Mouse (Mus musculus) ES-Bruce4 (cell line): ENCODE measurements at regions not wholly inside any gene's neighbourhood (a gene's known extent, or its start where the extent isn't known, plus 50 kb on each side); places are given as distances from the start of the nearest gene placed in this dataset.

Experiments used
- CTCF ChIP-seq: IDR thresholded peaks from one replicate; pipeline ENCODE4 v1.8.1; 2011; ENCODE audit warnings: low read depth, low read length
- EP300 ChIP-seq: IDR thresholded peaks from 2 replicates; pipeline ENCODE4 v1.6.1; 2011; ENCODE audit warnings: low read depth, low read length; ENCODE audit not compliant: insufficient read depth
- POLR2A ChIP-seq: IDR thresholded peaks from one replicate; pipeline ENCODE4 v1.8.1; 2011; ENCODE audit warnings: low read length; ENCODE audit not compliant: insufficient read depth

- TF ChIP-seq CTCF (no peak), POLR2A (no peak), EP300 (no peak)
These were observed 144.1 kb upstream of the Mki67 start for GRCm38 (mm10) chr7:135860288-135860687.
